19 mouse cellular contexts compared by ENCODE assay signal in genomic region chr5:31693191-31693590, GRCm38 (mm10).
"Had no signal": no experiment of that assay in that cellular context is flagged by ENCODE, and none has a peak within 500 bp of the region (broad histone marks: within the 10 kb centered on the region; RNA-seq: fewer than 3 reads in every experiment).

No protein-coding gene starts in this region.

- H3K36me3 ChIP-seq: limb, embryonic 13.5 days; liver, embryonic 13.5 days; midbrain, embryonic 12.5 days; midbrain, embryonic 15.5 days; neural tube, embryonic 13.5 days; stomach, embryonic 15.5 days had no signal

- H3K27me3 ChIP-seq: limb, embryonic 13.5 days; liver, embryonic 13.5 days; midbrain, embryonic 12.5 days; midbrain, embryonic 15.5 days; neural tube, embryonic 13.5 days; stomach, embryonic 15.5 days had no signal

- DNase-seq: kidney, adult 11 months; kidney, adult 9 months; kidney, postnatal 25 days; left cerebral cortex, postnatal 4 days; liver, embryonic 13.5 days; lung, adult 2 months; lung, postnatal 14 days; retina, postnatal 1 day; right cerebral cortex, postnatal 25 days; spleen, adult 18-20 months; thymus, postnatal 25 days had no signal

- H3K4me2 ChIP-seq: limb, embryonic 13.5 days; liver, embryonic 13.5 days; midbrain, embryonic 12.5 days; midbrain, embryonic 15.5 days; neural tube, embryonic 13.5 days; stomach, embryonic 15.5 days had no signal

- ATAC-seq: midbrain, embryonic 15.5 days had no signal

- H3K9me3 ChIP-seq: limb, embryonic 13.5 days; liver, embryonic 13.5 days; midbrain, embryonic 12.5 days; midbrain, embryonic 15.5 days; neural tube, embryonic 13.5 days; stomach, embryonic 15.5 days had no signal

- H3K4me3 ChIP-seq: layer of hippocampus, adult 2 months; limb, embryonic 13.5 days; liver, embryonic 13.5 days; midbrain, embryonic 12.5 days; midbrain, embryonic 15.5 days; neural tube, embryonic 13.5 days; stomach, embryonic 15.5 days had no signal

- H3K9ac ChIP-seq: limb, embryonic 13.5 days; liver, embryonic 13.5 days; midbrain, embryonic 12.5 days; midbrain, embryonic 15.5 days; neural tube, embryonic 13.5 days; stomach, embryonic 15.5 days had no signal

- H3K27ac ChIP-seq: kidney, postnatal 0 days; layer of hippocampus, adult 2 months; limb, embryonic 13.5 days; liver, embryonic 13.5 days; macrophage; midbrain, embryonic 12.5 days; midbrain, embryonic 15.5 days; neural tube, embryonic 13.5 days; stomach, embryonic 15.5 days had no signal
